Mouse (Mus musculus) Muller cell, postnatal 12 days (primary cell): ENCODE results near the gene Ugcg.

ENCODE experiments used
- DNase-seq: peaks from one replicate; pipeline ENCODE4 v3.0.0-alpha.2; 2015; ENCODE audit errors: inconsistent ontology term

Ugcg gene

DNA sequence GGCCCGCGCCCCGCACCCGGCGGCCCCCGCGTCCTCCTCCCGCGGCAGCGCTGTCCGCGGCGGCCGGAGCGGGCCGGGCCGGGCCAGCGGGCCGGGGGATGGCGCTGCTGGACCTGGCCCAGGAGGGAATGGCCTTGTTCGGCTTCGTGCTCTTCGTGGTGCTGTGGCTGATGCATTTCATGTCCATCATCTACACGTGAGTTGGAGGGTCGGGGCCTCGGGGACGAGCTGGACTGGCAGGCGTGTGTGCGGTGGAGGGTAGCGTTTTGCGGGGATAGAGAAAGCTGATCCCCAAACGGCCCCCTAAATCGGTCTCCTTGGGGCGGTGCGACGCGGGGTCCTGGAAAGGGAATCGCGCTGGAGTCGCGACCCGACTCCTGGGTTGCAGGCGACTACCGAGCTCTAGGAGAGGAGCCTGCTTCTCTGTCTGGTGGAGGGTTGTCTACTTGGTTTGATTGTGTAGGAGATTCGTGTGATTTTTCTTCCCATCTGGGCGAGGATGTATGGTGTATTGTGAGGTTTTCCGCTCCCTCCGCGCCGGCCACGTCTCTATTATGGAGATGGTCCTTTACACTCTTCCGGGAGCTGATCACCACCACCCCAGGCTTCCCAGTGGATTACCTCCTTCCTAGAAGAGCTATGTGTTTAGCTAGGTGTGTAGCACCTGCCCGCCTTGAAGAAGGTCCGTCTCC is 635 bp downstream of the Ugcg start:
- no peak for DNase-seq

DNA sequence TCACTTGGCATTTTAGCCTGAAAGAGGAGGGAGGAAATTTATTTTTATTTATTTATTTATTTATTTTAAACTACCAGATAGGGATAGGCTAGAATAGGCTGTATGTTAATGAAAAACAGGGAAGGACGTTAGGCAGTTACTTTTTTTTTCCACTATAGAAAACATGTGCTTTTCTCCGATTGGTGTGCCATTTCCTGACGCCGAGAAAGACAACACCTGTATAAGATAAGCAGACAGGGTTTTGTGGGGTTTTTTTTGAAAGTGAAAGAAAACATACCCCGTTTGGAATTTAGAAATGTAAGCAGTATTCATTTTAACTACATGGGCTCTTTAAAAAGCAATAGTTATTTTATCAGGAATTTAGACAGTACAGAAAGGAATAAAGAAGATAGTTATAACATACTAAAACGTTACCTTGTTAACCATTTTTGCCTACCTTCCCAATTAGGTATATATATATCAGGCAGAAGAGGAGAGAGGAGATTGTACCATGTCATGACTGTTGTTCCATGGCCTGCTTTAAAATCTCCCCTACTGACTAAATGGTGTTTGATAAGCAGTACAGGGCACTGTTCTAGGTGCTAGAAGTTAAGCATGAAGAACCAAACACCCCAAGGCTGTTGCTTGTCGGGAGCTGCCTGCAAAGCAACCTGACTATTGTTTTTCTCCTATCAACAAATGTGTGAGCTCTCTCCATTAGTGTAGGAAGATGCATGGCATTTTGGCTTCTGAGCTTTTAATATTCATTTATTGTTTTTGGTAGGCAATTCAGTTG is 1.8 kb downstream of the Ugcg start:
- DNase-seq = no peak

DNA sequence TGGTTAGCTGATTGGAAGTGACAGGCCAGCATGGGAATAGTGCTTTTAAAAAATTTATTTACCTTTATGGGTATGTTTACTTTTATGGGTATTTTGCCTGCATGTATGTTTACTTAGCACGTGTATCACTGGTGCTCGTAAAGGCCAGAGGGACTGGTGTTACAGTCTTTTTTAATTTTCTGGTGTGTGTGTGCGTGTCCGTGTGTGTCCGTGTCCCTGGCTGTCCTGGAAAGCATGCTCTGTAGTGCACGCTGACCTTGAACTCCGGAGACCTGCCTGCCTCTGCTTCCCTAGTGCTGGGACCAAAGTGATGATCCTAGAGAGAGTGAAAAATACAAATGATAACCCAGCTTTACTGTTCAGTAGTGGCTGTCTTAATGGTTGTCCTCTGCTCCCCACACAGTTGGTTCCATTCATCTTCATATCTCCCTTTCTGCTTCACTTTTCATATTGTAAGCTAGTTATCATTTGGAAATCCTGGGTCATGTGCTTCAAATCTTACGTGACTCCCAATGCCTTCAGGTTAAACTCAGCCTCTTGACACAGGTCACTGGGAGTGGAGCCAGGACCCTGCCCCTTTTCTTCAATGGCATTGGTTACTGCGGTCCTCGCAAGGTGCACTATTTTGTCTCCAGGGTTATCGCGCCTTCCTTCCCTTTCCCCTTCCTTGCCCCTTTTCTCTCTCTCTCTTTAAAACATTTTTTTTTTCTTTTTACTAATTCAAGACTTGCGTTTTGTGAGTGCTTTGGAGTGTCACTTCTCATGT is 5.9 kb downstream of the Ugcg start:
- DNase-seq = no peak

DNA sequence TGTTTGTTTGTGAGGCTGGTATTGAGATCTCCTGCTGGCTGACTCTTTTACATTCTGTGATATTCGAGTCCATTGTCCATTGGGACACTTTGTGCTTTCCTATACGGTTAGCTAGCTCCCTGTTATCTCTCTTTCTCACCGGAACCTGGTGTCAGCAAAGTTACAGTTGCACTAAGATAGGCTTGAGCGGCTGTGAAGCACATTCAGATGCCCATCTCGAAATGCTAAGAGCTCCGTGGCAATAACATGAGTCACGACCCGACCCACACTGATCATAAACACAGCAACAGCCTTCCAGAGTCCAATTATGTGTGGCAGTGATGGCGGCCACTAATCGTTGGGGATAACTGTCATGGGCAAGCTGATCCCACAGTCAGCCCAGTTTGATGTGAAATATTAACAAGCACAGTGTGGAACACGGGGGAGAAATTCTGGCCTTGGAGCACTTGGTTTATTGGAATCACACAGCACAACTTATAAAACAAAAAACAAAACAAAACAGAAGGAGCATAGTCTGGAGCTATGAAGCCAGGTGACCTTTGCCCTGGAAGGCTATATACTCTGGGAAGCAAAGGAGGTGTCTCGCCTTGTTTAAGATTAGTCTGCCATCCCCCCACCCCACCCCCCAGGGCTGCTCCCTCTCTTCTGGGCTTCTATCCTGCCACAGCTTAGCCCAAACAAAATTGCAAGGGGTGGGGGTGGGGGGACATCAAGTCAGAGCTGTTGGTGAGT is 7.5 kb downstream of the Ugcg start:
- peak; percentile 57 for DNase-seq

DNA sequence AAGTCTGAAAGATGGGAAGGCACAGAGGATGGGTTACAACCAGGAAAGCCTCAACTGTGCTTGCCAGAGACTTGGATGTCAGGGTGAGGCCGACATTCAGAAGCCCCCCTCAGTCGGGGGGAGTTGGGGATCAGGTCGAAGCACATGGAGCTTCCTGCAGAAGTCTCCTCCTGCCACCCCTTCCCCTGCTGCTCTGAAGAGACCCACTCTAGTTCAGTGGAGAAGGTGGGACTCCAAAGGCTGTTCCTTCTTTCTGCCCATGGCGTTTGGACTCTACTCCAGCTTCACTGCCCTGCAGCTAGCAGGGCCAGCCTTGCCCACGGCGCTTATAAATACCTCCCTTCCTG is 8.0 kb downstream of the Ugcg start:
- no peak for DNase-seq

DNA sequence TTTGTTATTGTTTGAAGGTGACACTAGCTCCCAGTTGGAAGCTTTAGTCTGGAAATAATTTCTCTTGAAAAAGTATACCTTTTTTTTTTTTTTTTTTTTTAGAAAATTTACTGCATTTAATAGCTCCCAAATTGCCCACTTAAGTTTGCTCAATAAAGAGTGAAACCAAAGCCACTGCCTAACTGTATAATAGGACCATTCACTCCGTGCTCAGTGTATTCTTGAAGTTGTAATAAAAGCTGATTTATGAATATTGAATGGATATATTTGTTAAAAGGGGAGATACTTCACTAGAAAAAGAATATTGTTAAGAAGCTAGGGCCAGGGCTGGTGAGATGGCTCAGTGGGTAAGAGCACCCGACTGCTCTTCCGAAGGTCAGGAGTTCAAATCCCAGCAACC is 8.4 kb downstream of the Ugcg start:
- DNase-seq = no peak

DNA sequence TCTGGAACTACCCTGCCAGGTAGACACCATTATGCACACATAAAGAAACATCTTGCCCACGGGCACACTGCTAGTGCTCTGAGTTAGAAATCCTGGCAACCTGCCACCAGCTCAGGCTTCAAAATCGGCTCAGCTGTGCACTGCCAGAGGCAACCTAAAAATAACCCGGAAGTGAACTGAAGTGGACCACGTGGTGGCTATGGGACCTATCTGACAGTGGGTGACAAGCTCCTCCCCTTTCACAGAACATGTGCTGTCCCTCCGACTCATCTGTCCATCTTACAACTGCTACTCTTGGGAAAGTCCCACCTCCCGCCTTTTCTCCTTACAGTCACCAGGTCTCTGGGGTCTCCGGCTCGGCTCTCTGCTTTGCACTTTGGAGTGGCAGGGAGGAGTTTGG is 10.3 kb downstream of the Ugcg start:
- DNase-seq = no peak

DNA sequence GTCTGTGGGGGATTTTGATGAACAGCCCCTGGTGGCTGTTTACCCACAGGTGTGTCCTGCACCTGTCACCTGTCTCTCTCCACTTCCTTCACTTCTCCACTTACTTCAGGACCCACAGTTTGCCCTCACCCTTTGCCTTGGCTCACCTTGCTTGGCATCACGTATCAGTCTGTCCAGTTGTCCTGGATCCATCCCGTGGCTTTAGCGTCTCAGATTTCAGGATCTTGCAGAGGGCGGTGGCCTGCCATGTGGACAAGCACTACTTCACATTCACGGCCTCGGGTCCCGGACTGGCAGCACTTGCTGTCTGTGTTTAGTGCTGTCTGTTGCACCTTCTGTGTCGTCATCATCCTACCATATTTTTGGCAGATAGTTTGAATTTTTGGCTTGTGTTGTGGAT is 10.7 kb downstream of the Ugcg start:
- no peak for DNase-seq

DNA sequence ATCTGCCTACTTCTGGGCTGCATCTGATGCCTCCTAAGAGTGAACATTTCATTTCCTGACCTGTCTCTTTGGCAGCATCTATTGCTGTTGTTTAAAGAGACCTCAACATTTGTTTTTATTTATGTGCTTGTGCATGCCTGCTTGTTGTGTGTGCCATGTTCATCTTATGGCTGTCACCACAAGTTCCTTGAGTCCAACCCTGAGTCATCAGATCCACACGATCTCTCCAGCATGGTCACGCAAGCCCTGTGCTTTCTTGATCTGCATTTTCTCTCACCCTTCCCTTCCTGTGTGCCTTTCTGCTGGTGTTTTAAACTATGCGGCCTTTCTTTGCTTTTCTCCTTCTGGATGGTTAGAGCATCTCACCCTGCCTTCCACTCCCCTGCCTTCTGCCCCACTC is 11.6 kb downstream of the Ugcg start:
- DNase-seq = no peak

DNA sequence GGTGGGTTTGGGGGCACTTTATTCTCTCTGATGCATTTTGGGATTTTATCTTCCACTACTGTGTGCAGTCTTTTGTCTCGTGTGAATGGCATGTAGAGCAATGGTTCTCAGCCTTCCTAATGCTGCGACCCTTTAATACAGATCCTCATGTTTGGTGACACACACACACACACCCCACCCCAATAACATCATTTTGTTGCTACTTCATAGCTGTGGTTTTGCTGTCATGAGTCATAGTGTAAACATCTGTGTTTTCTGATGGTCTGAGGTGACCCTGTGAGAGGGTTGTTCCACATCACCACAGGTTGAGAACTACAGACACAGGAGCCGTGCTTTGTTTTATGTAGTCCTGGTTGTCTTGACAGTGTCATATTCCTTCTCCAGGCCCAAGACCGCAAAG is 15.6 kb downstream of the Ugcg start:
- peak; percentile 79 for DNase-seq

DNA sequence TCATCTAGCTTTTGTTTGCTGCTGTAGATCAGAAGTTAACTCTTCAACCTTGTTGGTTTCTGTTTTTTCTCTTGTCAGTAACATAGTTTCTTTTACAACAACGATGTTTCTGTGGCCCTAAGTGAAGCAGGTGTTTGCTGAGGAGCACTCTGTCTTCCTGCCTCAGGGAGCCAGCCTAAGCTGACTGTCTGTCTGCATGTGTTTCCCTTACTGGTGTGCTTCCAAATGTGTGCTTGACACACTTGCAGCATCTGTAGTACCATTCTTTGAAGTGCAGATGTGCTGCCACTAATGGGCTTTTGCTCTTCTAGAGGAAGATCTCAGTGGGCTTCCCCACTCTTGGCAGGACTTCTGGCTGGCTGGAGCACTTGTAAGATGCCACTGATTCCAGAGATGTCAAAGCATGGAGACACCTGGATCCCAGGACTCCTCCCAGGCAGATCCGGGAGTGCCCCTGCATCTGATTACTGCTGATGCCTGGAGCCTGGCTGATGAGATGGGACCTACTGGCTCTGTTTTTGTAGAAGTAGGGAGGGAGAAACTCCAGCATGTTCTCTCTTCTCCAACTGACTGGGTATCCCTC is 16.8 kb downstream of the Ugcg start:
- no peak for DNase-seq

DNA sequence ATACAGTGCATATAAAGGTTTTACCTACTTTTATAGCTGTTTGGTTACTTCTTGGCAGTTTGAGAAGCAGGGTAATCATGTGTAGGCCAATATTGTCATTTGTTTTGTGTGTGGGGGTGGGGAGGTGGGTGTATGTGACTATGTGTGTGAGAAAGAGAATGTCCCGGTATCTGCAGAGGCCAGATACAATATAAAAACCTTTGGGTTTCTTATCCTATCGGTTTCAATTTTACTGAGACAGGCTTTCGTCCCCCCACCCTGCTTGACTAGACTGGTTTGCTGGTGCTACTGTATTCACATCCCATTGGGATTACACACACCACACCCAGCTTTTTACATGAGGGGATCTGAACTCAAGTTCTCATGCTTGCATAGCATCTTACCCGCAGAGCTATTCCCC is 17.5 kb downstream of the Ugcg start:
- no peak for DNase-seq

DNA sequence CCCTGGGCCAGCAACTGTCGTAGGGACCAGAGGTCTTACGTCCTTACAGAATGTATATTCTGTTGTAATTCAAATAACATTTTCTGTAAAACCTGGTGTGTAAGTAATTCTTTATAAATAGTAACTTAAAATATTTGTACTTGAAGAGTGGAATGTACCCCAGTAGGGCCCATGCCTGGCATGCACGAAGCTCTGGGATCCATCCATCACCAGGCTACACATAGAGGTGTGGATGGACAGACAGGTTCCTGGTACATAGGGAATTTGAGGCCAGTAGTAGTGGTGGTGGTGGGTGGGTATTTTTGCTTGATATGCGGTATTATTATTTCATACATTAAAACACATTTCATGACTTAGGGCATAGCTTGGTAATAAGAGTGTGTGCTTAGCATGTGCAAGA is 19.6 kb downstream of the Ugcg start:
- no peak for DNase-seq

DNA sequence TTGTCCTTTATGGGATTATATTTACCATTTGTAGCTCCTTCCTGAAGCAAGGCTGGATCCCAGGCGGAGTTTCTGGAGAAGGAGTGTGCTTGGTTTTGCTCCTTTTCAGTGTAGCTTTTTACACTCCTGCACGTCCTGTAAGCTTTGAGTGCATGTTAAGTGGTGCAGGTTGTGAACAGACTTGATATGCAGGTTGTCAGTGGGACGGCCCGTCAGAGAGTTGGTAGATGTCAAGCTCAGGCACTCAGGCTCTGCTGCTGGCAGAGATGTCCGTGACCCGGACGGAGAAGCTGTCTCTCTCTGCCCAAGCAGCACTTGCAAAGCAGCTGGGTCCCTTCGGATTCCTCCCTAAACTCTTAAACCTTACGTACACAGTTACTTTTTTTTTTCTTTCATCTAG is 22.1 kb downstream of the Ugcg start:
- DNase-seq = no peak

DNA sequence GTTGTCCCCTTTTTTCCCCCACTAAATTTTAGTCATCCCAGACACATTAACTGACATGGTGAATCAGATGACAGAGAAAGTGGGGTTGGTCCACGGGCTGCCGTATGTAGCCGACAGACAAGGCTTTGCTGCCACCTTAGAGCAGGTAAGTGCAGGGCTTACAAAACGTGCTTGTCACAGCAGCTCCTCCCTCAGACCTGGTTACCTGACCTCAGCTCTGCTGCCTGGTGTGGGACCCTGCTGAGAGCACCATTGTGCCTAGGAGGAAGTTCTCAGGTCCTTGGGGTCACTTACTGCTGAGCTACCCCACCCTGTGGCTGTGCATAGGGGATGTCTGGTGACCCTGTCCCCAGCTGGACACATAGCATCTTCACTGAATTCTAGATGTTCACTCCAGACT is 24.8 kb downstream of the Ugcg start:
- no peak for DNase-seq

DNA sequence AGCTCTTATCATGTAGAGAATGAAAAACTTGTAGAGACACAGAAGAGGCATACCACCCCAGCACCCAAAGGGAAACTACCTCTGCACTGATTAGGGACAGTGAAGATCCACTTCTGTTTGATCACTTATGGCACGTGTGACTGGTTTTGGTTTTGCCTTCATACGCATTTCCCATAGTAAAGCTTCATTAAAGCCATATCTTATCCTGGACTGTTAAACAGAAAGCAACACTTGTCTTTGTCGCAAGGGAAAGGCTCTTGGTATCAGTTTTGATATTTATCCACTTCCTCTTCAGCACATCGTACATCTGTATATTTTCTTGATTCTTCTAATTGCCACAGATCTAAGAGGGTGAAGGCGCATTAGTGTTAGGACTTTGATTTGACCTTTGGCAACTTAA is 25.6 kb downstream of the Ugcg start:
- DNase-seq = no peak

DNA sequence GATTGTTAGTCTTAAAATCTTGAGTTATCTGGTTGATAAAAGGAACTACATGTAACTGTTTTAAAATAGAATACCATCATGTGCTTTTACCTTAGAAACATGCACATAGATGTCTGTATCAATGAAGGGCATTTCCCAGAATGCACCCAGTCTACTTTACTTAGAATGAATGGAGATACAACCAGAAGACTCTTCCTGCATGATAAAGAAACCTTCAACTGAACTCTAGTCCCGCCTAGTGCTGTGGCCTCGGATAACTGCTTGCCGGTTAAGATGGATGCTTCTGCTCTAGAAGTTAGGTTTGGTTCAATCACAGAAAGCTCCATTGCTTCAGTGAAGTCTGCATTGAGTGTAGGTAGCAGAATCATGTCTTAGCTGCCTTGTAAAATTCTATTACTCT is 26.5 kb downstream of the Ugcg start:
- no peak for DNase-seq

DNA sequence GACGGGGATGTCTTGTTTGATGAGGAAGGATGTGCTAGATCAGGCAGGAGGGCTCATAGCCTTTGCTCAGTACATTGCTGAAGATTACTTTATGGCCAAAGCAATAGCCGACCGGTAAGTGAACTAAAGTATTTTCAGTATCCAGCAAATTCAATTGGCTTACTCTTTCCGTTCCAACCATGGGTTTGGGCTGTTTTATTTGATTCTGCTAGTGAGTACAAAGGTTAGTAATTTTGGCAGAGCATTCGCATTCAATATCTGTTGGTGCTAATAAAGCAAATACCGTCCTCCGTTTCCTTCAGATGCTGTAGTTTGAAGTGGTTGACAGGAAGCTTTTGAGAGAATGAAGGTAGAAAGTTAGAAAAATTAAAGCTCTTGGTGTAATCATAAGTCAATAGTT is 28.0 kb downstream of the Ugcg start:
- no peak for DNase-seq

DNA sequence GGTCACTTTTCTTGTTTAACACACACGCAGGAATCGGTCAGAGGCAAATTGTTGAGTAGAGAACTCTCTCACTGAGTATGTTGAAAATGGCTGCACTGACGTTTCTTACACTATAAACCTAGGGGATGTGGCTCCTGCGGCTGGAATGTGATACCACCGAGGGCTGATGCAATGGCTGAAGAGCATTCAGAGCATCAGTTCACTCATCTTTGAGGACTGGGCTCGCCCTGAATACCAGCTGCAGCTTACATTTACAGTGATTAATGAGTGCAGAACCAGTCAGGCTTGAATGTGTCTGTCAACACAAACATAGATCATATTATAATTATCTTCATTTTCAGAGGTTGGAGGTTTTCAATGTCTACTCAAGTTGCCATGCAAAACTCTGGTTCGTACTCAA is 29.1 kb downstream of the Ugcg start:
- no peak for DNase-seq

DNA sequence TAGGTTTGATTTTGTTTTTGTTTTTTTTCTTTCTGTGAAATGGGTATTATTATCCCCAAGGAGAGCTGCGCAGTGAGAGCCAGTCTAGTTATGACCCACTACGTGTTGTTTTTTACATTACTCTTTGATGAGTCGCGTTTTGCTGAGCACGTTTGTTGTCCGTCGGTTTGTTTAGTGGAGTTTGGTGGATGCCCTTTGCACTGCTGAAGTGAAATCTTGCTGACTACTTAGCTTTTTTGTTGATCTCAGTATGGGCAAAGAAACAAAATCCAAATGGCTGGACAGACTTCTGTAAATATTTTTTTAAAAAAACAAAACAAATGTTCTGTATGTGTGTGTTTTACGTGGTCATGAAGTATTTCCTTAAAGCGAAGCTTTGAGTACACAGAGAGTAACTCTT is 33.2 kb downstream of the Ugcg start:
- DNase-seq = no peak

DNA sequence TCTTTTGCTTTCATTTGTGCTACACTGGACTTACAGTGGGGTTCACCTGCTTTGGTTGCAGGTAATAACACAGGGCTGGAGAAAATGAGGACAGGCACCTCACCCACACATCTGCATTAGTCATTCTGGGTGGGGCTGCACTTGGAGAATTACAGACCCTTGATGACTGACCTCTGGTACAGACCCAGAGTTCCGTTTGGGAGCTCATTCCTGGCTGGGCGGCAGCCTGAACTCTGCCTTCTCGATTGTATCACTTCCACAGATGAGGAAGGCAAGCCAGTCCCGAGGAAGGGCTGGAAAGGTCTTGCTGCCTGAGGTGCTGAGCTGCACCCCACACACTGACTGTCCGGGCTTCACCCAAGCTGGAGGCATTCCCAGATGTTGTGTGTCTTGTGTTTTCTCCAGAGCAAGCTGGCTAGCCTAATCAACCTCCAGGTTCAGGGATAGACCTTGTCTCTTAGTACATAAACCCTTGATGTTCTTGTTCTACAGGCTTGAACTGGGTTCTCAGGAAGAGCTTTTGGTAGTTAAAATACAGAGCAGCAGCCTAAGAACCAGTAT is 34.1 kb downstream of the Ugcg start:
- DNase-seq = no peak

DNA sequence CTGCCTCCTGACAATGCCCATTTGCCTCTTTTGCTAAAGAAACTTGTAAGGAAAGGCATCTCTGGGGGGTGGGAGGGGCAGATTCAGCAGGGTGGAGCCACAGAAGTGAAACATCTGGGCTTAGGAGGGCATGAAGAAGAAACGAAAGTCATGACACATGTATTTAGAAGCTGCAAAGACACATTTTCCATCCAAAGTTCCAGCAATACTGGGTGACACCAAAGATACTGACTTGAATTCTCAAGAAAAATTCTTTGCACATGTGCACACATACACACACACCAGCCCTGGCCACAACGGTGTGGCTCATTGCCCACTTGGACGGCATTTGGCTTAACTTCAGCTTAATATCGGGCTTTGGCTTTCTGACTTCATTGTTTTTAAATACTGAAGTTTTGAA is 35.8 kb downstream of the Ugcg start:
- DNase-seq = no peak
